Mouse (Mus musculus) myocyte (in vitro differentiated cells): Measurements from ENCODE around the gene Lyve1.

Experiments
- CEBPB ChIP-seq: IDR thresholded peaks from 2 replicates; pipeline ENCODE4 v1.6.1; 2011; ENCODE audit warnings: mild to moderate bottlenecking, moderate library complexity; ENCODE audit not compliant: poor library complexity, insufficient read depth, severe bottlenecking
- E2F4 ChIP-seq: IDR thresholded peaks from one replicate; pipeline ENCODE4 v1.6.1; 2011; ENCODE audit warnings: mild to moderate bottlenecking, control low read depth, moderate library complexity; ENCODE audit not compliant: insufficient read depth
- MAX ChIP-seq: IDR thresholded peaks from one replicate; pipeline ENCODE4 v1.6.1; 2011; ENCODE audit warnings: low read depth, mild to moderate bottlenecking, control low read depth
- MYOD1 ChIP-seq, 3 experiments: IDR thresholded peaks; one replicate each; pipeline ENCODE4 v1.6.1; 2011; ENCODE audit warnings: control low read depth in 2 of 3, low read depth in 2 of 3, mild to moderate bottlenecking in 2 of 3, moderate library complexity in 1 of 3; ENCODE audit not compliant: insufficient read length in 2 of 3, control insufficient read depth in 1 of 3
- MYOG ChIP-seq, 3 experiments: IDR thresholded peaks; one replicate each; pipeline ENCODE4 v1.6.1; 2011; ENCODE audit warnings: control low read depth in 2 of 3, low read depth in 2 of 3, mild to moderate bottlenecking in 2 of 3; ENCODE audit not compliant: insufficient read length in 2 of 3, control insufficient read depth in 1 of 3, insufficient read depth in 1 of 3
- POLR2A ChIP-seq: IDR thresholded peaks from one replicate; pipeline ENCODE4 v1.6.1; 2011; ENCODE audit warnings: low read depth, mild to moderate bottlenecking, control low read depth, moderate library complexity; ENCODE audit not compliant: insufficient read length
- POLR2AphosphoS2 ChIP-seq: IDR thresholded peaks from one replicate; pipeline ENCODE4 v1.6.1; 2011; ENCODE audit warnings: low read depth, control low read depth; ENCODE audit not compliant: insufficient read length
- REST ChIP-seq: IDR thresholded peaks from one replicate; pipeline ENCODE4 v1.6.1; 2011; ENCODE audit warnings: mild to moderate bottlenecking, control low read depth, moderate library complexity; ENCODE audit not compliant: insufficient read depth, insufficient read length
- TCF12 ChIP-seq: IDR thresholded peaks from one replicate; pipeline ENCODE4 v1.6.1; 2011; ENCODE audit warnings: mild to moderate bottlenecking, control low read depth; ENCODE audit not compliant: poor library complexity, insufficient read depth, severe bottlenecking
- USF1 ChIP-seq: IDR thresholded peaks from one replicate; pipeline ENCODE4 v1.6.1; 2011; ENCODE audit warnings: low read depth, mild to moderate bottlenecking, control low read depth, moderate library complexity

DNA sequence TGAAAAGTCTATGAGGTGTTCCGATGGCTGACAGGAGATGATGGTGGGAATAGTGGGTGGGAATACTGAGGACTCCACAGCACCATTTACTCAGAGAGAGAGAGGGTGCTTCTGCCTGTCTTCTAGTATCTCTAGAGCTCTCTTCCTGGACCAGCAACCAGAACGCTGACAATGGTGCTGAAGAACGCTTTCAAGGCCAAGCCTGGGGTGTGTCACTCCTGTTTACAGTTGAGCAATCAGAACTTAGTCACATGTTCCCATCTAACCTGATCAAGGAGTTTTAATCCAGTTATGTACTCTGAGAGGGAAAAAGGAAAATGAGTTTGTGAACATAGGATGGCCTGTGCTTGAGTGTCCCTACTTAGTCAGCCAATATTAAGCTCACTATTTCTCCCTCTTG is 3.0 kb upstream of the Lyve1 start:
- TF ChIP-seq POLR2AphosphoS2 (no peak), MAX (no peak), POLR2A (no peak), USF1 (no peak), E2F4 (no peak), TCF12 (no peak), REST (no peak), CEBPB (no peak), MYOG (IDR thresholded peaks at IDR 0.05; ENCODE audit: control insufficient read depth in 1 of 3, insufficient read depth in 1 of 3, insufficient read length in 2 of 3, low read depth in 2 of 3) (no peak), MYOD1 (IDR thresholded peaks at IDR 0.05; ENCODE audit: control insufficient read depth in 1 of 3, insufficient read length in 2 of 3, low read depth in 2 of 3) (no peak)
